Mouse (Mus musculus) yolk sac, embryonic 10.5 days (tissue): ENCODE measurements at regions not wholly inside any gene's neighbourhood (a gene's known extent, or its start where the extent isn't known, plus 50 kb on each side); places are given as distances from the start of the nearest gene placed in this dataset.

Experiments used
- DNase-seq: peaks from one replicate; pipeline ENCODE4 v3.0.0-alpha.2; 2017; ENCODE audit warnings: low spot score

GRCm38 (mm10) chr11:38618707-38619106 is 1382.9 kb upstream of the Tenm2 start:
- DNase-seq, result no peak

GRCm38 (mm10) chr11:38600971-38601370 is 1365.2 kb upstream of the Tenm2 start:
- no peak for DNase-seq

GRCm38 (mm10) chr11:38568515-38568914 is 1332.8 kb upstream of the Tenm2 start:
- no peak for DNase-seq

- DNase-seq, result peak; percentile 9
Observed at GRCm38 (mm10) chr11:38543893-38544292, 1308.1 kb upstream of the Tenm2 start.

GRCm38 (mm10) chr11:38540097-38540496 is 1304.3 kb upstream of the Tenm2 start:
- no peak for DNase-seq

GRCm38 (mm10) chr11:38532282-38532681 is 1296.5 kb upstream of the Tenm2 start:
- DNase-seq, result no peak

GRCm38 (mm10) chr11:38509676-38510075 is 1273.9 kb upstream of the Tenm2 start:
- no peak for DNase-seq

- no peak for DNase-seq
Observed at GRCm38 (mm10) chr11:38464239-38464596, 1228.5 kb upstream of the Tenm2 start.

- no peak for DNase-seq
Observed at GRCm38 (mm10) chr11:38463568-38464238, 1227.9 kb upstream of the Tenm2 start.

GRCm38 (mm10) chr11:38443291-38443690 is 1207.5 kb upstream of the Tenm2 start:
- no peak for DNase-seq

- no peak for DNase-seq
Observed at GRCm38 (mm10) chr11:38410302-38410701, 1174.5 kb upstream of the Tenm2 start.

GRCm38 (mm10) chr11:38397771-38398170 is 1162.0 kb upstream of the Tenm2 start:
- no peak for DNase-seq

- DNase-seq, result no peak
Observed at GRCm38 (mm10) chr11:38386958-38387357, 1151.2 kb upstream of the Tenm2 start.

GRCm38 (mm10) chr11:38346442-38346841 is 1110.7 kb upstream of the Tenm2 start:
- DNase-seq, result no peak

- DNase-seq, result no peak
Observed at GRCm38 (mm10) chr11:38335411-38335810, 1099.6 kb upstream of the Tenm2 start.

- no peak for DNase-seq
Observed at GRCm38 (mm10) chr11:38297693-38298092, 1061.9 kb upstream of the Tenm2 start.

GRCm38 (mm10) chr11:38291289-38291688 is 1055.5 kb upstream of the Tenm2 start:
- no peak for DNase-seq

GRCm38 (mm10) chr11:38280961-38281360 is 1045.2 kb upstream of the Tenm2 start:
- DNase-seq, result no peak
